Mouse (Mus musculus) ovary, postnatal 10 days (tissue): ENCODE measurements at regions not wholly inside any gene's neighbourhood (a gene's known extent, or its start where the extent isn't known, plus 50 kb on each side); places are given as distances from the start of the nearest gene placed in this dataset.

ENCODE experiments used
- DNase-seq: peaks from one replicate; pipeline ENCODE4 v3.0.0; 2022; ENCODE audit warnings: low spot score

DNA sequence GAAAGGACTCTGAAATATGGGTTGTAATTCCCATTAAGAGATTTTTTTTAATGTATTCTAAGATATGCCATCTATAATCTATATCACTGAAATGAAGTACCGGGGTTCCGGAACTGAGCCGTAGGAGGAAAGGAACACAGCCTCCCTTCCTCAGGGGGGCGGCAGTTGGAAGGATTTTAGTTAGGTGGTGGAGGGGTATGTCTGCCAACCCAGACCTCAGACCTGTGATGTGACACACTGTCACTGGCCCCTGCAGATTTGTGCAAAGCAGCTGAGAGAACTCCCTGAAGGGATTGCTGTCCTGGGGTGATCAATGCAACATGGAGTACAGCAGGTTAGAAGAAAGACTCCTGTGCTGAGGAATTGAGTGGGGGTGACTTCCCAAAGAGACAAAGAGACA lies 470.2 kb upstream of the Gulo start:
- no peak for DNase-seq

- DNase-seq, result no peak
Observed at GRCm38 (mm10) chr14:66478562-66478961, 469.6 kb upstream of the Gulo start.

- DNase-seq, result no peak
Observed at GRCm38 (mm10) chr14:66475026-66475425, 466.0 kb upstream of the Gulo start.

- no peak for DNase-seq
Observed at GRCm38 (mm10) chr14:66473251-66473550, 464.2 kb upstream of the Gulo start.

- DNase-seq, result no peak
Observed at GRCm38 (mm10) chr14:66472537-66473250, 463.7 kb upstream of the Gulo start.

- no peak for DNase-seq
Observed at GRCm38 (mm10) chr14:66462081-66462480, 453.1 kb upstream of the Gulo start.

DNA sequence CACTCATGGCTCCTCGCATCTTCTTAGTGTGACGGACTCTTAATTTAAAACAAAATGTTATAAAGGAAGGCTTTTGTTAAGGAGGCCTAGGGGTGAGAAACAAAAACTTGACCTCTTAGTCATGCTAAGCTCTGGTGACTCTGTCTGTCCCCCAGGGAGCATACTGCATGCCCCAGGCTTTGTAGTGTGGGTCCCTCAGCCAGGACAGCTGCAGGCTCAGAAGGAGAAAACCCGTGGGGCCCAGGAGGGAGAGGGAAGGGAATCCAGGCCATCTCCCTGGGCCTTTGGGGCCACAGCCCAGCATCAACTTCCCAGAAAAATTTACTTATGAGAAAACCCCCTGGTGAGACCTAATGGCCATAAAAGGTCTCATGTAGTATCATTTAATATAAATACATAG lies 451.8 kb upstream of the Gulo start:
- no peak for DNase-seq

GRCm38 (mm10) chr14:66458696-66459095 lies 449.7 kb upstream of the Gulo start:
- DNase-seq, result no peak

- no peak for DNase-seq
Observed at GRCm38 (mm10) chr14:66457300-66457699, 448.3 kb upstream of the Gulo start.

DNA sequence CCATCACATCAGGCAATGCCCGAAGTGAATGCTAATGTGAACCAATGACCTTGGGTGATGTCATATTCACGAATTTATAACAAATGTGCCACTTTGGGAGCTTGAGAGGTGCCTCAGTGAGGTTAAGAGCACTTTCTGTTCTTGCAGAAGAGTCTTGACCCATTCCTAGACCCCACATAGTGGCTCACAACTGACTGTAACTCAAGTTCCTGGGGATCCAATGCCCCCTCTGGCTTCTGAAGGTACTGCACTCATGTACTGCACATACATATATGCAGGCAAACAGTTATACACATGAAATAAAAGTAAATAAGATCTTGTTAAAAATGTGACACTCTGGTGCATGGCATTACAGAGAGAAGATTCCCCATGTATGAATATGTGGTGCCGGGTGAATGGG lies 443.8 kb upstream of the Gulo start:
- no peak for DNase-seq

- no peak for DNase-seq
Observed at GRCm38 (mm10) chr14:66450351-66450750, 441.3 kb upstream of the Gulo start.

- DNase-seq, result no peak
Observed at GRCm38 (mm10) chr14:66442576-66442975, 433.6 kb upstream of the Gulo start.

DNA sequence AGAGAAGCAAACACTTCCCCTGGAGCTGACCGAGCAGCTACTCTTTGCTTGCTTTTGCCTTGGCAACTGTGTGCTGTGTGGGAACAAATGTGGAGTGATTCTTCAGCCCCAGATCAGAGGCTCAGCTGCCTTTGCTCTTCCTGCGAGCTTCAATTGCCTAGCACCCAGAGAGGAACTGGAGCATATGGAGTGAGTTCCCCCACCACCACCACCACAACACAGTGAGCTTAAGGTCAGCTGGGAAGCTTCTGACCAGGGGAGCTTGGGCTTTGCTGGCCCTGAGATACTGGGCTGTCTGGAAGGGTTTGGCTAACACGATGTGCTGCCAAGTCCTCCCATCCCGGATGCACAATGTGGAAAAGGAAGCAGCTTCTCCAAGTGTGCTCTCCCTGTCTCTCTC lies 432.8 kb upstream of the Gulo start:
- DNase-seq, result no peak

GRCm38 (mm10) chr14:66438572-66438971 lies 429.6 kb upstream of the Gulo start:
- DNase-seq, result no peak

GRCm38 (mm10) chr14:66438001-66438400 lies 429.0 kb upstream of the Gulo start:
- DNase-seq, result no peak

- no peak for DNase-seq
Observed at GRCm38 (mm10) chr14:66431630-66432029, 422.6 kb upstream of the Gulo start.

- DNase-seq, result no peak
Observed at GRCm38 (mm10) chr14:66424141-66424540, 415.1 kb upstream of the Gulo start.
